Mouse (Mus musculus): ENCODE data around the gene Rpl3.

DNA sequence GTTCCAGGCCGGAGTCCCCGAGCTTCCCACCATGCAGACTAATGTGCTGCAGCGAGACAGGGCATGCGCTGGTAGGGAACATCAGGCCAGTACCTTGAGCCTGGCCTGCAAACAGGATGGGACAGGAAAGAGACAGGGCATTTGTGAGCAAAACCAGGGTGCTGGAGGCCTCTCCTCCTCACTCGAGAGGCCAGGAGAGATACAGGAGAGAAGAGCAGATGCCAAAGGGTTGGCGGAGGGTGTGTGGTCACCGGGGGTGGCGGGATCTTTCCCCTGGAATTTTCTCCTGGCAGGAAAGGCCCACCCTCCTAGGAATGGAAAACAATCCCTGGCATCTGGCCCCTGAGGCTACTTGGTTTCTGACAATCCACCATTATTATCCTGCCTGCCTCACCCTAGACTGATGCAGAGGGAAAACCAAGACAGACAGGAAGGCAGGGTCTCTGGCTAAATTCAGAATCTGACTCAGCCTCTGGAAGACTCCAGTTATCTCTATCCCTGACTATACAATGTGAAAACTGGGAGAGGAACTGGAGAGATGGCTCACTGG, 21.5 kb downstream of the Rpl3 start:
- TF ChIP-seq CTCF (IDR thresholded peaks at IDR 0.05; ENCODE audit: low read depth, low read length) (no peak), POLR2A (IDR thresholded peaks at IDR 0.05; ENCODE audit: insufficient read depth, low read length) (no peak)

All from ES-Bruce4 (cell line).